Mouse (Mus musculus) MEL (cell line): Measurements from ENCODE around the gene Ddn.

ENCODE experiments used
- BHLHE40 ChIP-seq: IDR thresholded peaks from 2 replicates; pipeline ENCODE4 v1.6.1; 2012; ENCODE audit warnings: low read depth, mild to moderate bottlenecking, inconsistent platforms, low read length, improper control_type of control experiment, borderline replicate concordance
- CHD2 ChIP-seq: IDR thresholded peaks from 2 replicates; pipeline ENCODE4 v1.6.1; 2011; ENCODE audit warnings: low read length, improper control_type of control experiment
- CTCF ChIP-seq, 3 experiments: IDR thresholded peaks in 2 of 3; conservative IDR thresholded peaks in 1 of 3; 2 replicates each; pipeline ENCODE4 v1.5.1; 2011 to 2012; ENCODE audit warnings: low read length in 3 of 3, low read depth in 2 of 3, mild to moderate bottlenecking in 2 of 3, improper control_type of control experiment in 1 of 3, inconsistent platforms in 1 of 3, mixed read lengths in 1 of 3, moderate library complexity in 1 of 3; ENCODE audit not compliant: control insufficient read depth in 1 of 3, insufficient read depth in 1 of 3, poor library complexity in 1 of 3, severe bottlenecking in 1 of 3
- HCFC1 ChIP-seq: IDR thresholded peaks from 2 replicates; pipeline ENCODE4 v1.6.1; 2012; ENCODE audit warnings: low read depth, mild to moderate bottlenecking, inconsistent platforms, low read length, improper control_type of control experiment, moderate library complexity
- JUND ChIP-seq: IDR thresholded peaks from 2 replicates; pipeline ENCODE4 v1.6.1; 2011; ENCODE audit warnings: low read depth, mild to moderate bottlenecking, improper control_type of control experiment, low read length
- MAFK ChIP-seq: IDR thresholded peaks from 2 replicates; pipeline ENCODE4 v1.6.1; 2011; ENCODE audit warnings: low read depth, mild to moderate bottlenecking, low read length, improper control_type of control experiment, borderline replicate concordance
- MXI1 ChIP-seq: IDR thresholded peaks from 2 replicates; pipeline ENCODE4 v1.6.1; 2011; ENCODE audit warnings: mild to moderate bottlenecking, low read depth, low read length, improper control_type of control experiment
- MYB ChIP-seq: IDR thresholded peaks from 2 replicates; pipeline ENCODE4 v1.6.1; 2011; ENCODE audit warnings: mild to moderate bottlenecking, low read depth, low read length, improper control_type of control experiment
- POLR2A ChIP-seq, 2 experiments: IDR thresholded peaks; 2 replicates each; pipeline ENCODE4 v1.6.1; 2011 to 2012; ENCODE audit warnings: low read length in 2 of 2, mild to moderate bottlenecking in 2 of 2, control low read depth in 1 of 2, improper control_type of control experiment in 1 of 2, low read depth in 1 of 2, moderate library complexity in 1 of 2; ENCODE audit not compliant: control insufficient read depth in 1 of 2, insufficient read depth in 1 of 2, poor library complexity in 1 of 2
- TAL1 ChIP-seq: IDR thresholded peaks from 2 replicates; pipeline ENCODE4 v1.6.1; 2012; ENCODE audit warnings: mild to moderate bottlenecking, inconsistent platforms, low read length, moderate library complexity, mixed read lengths
- USF1 ChIP-seq: IDR thresholded peaks from 2 replicates; pipeline ENCODE4 v1.6.1; 2014; ENCODE audit warnings: low read depth, mild to moderate bottlenecking, inconsistent platforms, low read length, improper control_type of control experiment, moderate library complexity
- USF2 ChIP-seq, 2 experiments: IDR thresholded peaks; 2 replicates each; pipeline ENCODE4 v1.6.1; 2011 to 2012; ENCODE audit warnings: improper control_type of control experiment in 2 of 2, low read length in 2 of 2, borderline replicate concordance in 1 of 2, inconsistent platforms in 1 of 2, low read depth in 1 of 2, mild to moderate bottlenecking in 1 of 2; ENCODE audit not compliant: insufficient read depth in 1 of 2

DNA sequence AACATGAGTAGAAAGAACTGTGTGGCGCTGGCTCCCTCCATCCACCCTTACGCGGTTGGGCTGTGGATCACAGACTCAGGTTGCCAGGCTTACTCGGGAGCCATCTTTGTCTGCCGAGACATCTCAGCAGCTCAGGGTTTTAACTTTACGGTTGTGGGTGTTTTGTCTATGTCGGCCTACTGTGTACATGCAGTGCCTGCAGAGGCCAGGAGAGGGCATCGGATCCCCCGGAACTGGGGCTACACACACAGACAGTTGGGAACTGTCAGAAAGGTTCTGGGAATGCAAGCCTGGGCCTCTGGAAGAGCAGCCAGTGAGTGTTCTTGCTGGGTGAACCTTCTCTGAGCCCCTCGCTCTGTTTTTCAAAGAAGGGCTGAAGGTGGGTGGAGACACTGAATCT is 12.1 kb upstream of the Ddn start:
- TF ChIP-seq USF2 (IDR thresholded peaks at IDR 0.05; ENCODE audit: borderline replicate concordance in 1 of 2, insufficient read depth in 1 of 2, low read depth in 1 of 2, low read length in 2 of 2): no peak
- no peak for TF ChIP-seq MYB
- no peak for TF ChIP-seq POLR2A (IDR thresholded peaks at IDR 0.05; ENCODE audit: control insufficient read depth in 1 of 2, insufficient read depth in 1 of 2, low read depth in 1 of 2, low read length in 2 of 2, poor library complexity in 1 of 2)
- TF ChIP-seq HCFC1: no peak
- no peak for TF ChIP-seq USF1
- peak; percentile 72 to 84 (median 82) for TF ChIP-seq CTCF (IDR thresholded peaks at IDR 0.05 in 2 of 3, conservative IDR thresholded peaks at IDR 0.05 in 1 of 3; ENCODE audit: control insufficient read depth in 1 of 3, insufficient read depth in 1 of 3, low read depth in 2 of 3, low read length in 3 of 3, poor library complexity in 1 of 3, severe bottlenecking in 1 of 3)
- no peak for TF ChIP-seq BHLHE40
- no peak for TF ChIP-seq CHD2
- TF ChIP-seq JUND: no peak
- TF ChIP-seq TAL1: no peak
- TF ChIP-seq MAFK: no peak
- no peak for TF ChIP-seq MXI1
